Mouse (Mus musculus) lung, postnatal 10 days (tissue): ENCODE data around the gene Nags.
A peak's percentile ranks its signal among the peaks of the same experiment; 100 is the strongest.
"Not testable (repeated sequence)": the region's sequence is repeated elsewhere in the genome, so short reads cannot be mapped to it uniquely, and the experiment has no call there.

Experiments
- DNase-seq: peaks from one replicate; pipeline ENCODE4 v3.0.0; 2021

Gene Nags

DNA sequence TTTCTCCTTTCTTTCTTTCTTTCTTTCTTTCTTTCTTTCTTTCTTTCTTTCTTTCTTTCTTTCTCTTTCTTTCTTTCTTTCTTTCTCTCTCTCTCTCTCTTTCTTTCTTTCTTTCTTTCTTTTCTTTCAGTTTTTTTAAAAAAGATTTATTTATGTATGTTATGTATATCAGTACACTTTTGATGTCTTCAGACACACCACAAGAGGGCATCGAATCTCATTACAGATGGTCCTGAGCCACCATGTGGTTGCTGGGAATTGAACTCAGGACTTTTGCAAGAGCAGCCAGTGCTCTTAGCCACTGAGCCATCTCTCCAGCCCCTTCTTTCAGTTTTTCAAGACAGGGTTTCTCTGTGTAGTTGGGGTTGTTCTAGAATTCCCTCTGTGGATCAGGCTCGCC is 12.7 kb downstream of the Nags start:
- not testable (repeated sequence) for DNase-seq

DNA sequence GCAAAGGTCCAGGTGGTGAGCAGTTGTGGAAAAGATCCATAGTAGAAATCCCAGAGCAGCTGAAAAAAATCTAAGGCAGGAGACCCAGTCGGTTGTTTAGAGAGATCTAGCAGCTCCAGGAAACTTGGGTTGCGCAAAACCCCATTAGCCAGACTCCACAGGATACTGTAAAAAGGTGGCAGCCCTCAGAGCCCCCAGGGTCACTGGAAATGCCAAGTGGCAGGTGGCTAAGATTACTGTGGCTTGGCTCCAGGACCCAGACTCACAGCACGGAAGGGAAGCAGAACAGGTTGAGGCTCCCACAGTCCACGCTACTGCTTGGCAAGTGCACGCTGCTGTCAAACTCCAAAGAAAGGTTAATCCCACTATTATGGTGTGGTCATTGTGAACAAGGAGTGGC is 14.5 kb downstream of the Nags start:
- no peak for DNase-seq

DNA sequence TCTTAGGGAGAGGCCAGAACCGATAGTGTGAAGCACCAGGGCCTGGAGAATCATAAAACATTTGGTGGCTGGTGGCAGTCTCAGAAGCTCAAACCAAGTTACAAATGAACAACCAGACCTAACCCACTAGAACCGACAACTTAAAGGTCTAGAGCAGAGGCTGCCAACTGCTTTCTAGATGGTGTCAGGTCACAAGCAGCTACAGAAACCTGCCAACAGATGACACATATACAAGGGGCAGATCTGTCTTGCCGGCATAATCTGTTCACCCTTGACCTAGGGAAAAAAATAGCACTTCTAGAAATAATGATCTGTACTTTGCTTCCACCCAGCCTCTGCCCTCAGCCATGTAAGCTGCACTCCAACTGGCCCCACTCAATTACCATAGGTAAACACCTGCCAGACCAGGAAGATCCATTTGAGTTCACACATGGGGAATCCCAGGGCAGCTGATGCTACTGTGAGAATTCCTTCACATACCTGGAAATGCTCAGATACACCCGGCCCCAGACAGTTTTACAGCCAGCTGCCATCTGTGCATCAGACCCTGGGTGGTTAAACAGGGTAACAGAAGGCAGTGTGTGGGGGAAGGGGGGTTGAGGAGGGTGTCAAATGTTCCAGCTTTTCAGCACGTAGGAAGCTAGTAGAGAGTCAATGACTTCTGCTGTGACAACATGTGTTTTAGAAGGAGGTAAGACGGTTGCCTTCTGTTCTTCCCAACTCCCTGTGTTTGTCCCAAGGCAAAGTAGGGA is 20.8 kb downstream of the Nags start:
- DNase-seq: no peak

DNA sequence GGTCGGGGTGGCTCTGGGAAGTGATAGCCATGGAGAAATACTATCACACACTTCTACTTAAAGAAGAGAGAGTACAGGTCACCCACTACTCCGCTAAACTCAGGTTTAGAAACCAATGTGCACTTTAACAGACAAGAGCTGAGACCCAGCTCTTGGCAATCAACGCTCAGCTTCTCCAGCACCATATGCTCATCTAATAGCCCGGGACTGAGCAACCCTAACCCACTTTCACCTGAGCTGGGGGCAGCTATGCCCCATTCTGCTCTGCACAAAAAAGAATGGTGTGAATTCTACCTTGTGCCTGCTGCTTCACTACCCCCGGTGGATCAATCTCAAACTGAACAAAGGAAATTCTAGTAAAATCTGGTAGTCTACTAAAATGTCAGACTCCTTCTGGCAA is 22.2 kb downstream of the Nags start:
- DNase-seq: no peak

DNA sequence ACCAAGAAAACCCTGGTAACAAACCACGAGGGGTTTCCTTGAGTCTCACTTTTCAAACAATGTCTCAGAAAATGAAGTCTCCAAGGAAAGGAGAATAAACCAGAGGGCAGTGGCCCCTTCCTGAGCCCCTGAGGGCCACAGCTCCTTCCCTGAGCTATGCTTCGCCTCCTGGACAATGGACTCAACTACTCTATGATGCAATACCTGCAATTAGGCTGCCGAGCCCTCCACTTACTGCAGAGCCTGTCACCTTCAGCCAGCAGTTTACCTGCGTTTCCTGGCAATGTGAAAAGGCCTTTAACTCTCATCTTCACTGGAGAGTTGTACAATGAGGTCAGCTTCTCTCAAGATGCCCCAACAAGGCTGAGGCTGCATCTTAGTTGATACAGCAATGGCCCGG is 23.4 kb downstream of the Nags start:
- no peak for DNase-seq

DNA sequence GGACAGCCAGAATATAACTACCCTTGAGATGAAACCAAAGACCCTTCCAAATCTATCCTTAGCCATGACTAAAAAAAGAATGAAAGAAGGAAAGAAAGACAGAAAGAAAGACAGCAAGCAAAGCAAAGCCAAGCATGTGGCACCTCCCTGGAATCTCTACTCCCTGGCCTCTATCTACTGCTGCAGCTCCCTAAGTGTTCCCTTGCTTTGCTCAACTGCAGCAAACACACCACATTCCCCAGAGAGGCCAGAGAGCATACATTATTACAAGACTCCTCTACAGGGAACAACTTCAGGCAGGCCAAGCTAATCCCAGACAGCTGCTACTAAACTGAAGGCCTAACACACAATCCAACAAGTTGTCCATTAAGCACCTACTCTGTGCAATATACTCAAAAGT is 34.5 kb downstream of the Nags start:
- no peak for DNase-seq

DNA sequence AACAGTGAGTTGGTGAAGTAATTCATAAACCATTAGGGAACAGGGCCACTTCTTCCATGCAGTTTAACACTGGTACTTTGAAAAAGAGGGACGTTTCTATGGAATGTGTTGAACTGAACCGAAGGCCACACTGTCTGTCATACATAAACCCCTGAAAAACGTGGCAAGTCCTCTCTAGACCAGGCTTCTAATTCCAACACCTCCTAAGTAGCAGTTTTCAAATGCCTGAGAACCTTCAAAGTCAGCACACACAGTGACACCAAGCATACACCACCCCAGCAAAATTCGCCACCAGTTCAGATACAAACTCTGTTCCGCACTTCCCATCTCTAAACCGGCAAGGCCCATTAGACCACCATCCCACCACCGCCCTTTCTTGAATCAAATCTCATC is 38.9 kb downstream of the Nags start:
- DNase-seq: no peak

DNA sequence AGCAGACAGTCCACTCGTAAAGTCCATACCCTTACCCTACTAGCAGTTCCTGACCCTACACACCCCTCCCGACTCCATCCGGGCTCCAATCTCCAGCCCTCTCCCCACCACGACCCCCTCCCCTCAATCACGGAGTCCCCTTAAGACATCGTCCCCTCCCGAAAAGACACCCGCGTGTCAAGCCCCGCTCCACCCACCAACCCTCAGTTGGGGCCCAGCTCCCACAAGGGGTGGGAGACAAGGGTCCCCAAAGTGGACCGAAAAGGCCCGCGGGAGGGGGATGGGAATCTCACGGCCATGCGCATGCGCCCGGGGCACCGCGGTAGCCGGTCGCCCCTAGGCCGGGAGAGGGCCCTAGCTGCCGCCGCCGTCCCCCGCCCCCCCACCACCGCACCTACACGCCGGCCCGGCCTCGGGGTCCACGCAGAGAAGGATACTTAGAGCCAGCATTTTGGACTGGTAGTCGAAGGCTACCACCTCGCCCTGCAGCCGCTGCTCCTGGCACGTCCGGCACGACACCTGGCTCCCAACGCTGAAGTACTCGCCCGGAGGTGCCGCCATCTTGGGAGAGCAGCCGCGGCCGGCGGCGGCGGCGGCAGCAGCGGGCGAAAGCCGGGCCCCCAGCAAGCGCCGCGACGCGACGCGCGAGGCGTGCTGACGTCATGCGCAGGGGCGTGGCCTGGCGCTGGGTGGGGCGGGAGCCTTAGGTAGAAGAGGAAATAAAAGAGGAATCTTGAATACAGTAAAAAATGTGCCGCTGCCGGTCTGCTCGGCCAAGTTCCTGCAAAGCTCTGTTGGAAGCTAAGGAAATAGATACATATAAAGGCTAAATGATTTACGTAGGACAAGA is 39.6 kb downstream of the Nags start, which contains the start of gene Lsm12:
TSS of gene Lsm12 (minus strand) at position 651 of the 850 bp plus-strand sequence.
- DNase-seq: peak; percentile 98

DNA sequence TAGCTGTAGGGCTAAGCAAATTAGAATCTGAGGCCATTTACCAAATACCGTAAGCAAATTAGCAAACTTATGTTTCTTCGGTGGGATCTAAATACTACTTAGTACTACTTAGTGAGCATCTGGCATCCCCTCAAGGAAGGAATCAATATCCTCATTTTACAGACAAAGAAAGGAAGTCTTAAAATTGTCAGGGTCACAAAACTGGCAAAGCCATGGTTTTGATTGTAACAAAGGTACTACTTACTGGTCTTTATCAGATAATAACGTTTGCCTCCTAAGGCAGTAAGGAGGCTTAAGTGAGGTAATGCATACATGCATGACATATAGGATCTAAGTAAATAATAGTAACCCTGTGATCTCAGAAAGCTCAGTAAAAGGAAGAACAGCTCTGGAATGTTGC is 40.4 kb downstream of the Nags start:
- no peak for DNase-seq

DNA sequence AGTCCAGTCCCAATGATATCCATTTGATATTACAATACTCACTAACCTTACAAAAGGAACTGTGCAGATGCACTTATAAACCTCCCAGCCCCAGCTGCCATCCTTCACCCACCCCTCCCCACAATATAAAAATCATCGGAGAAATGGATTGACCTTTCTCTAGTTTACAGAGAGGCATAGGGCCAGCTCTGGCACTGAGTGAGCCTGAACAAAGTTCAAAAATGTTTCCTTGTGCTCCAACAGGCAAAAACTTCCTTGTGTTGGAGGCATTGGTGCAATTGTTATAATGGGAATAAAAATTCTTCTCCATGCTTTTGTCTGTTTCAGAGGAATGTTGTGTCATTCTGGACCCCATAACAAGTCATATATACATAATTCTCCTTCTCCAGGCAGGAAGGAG is 40.9 kb downstream of the Nags start:
- no peak for DNase-seq

DNA sequence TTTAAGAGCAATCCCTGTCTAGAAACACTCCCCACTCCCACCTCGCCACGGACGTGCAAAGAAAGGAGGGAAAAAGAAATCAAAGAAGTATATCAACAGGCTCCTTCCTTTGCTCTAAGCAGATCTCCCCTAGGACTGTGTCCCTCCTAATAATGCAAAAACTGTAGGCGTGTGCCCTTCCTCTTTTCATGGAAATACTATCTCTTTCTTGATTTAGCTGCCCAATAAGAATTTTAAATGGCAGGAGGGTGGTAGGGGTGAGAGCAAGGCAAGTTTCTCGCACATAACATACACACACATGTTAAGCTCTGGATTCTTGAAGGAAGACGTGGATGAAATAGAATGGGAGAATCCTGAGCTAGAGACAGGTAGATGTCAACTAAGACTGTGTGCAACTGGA is 43.7 kb downstream of the Nags start:
- no peak for DNase-seq

DNA sequence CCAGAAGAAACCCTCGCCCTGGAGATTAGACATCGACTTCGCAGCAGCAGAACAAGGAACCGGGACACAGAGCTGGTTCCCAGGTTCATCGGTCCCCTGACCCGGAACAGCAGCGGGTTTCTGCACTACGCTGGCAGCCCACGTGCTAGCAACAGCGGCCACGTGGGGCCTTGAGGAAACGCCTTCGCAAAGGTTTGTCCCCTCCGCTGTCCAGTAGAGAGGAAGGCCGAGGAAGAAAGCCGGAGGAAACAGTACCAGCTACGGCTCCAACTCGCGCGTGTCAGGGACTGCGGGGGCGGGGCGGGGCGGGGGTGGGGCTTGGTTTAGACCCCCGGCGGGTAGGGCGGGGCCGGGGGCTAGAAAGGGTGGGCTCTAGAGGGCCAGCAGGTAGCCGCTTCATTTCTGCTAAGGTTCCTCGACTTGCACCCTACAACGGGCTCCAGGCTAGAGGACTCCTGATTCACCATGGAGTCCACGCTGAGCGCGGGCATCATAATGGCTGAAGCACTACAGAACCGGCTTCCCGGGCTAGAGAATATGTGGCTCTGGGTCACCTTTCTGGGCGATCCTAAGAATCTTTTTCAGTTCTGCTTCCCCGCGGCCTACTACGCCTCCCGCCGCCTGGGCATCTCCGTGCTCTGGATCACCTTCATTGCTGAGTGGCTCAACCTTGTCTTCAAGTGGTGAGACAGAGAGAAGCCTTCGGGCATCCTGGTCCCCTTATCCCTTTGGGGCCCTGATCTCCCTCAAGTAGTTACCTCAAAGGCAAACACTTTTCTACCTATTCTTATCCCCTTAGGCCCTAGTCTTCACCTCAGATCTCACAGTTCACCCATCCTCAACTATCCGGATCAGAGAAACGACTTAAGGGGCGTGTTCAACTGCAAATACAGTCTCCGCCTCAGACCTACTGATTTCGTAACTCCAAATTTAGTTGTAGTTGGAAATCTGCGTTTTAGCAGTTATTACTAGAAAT is 44.4 kb downstream of the Nags start, which contains the start of gene G6pc3:
TSS of gene G6pc3 (plus strand) at position 160 of the 976 bp plus-strand sequence.
- DNase-seq: peak; percentile 94

DNA sequence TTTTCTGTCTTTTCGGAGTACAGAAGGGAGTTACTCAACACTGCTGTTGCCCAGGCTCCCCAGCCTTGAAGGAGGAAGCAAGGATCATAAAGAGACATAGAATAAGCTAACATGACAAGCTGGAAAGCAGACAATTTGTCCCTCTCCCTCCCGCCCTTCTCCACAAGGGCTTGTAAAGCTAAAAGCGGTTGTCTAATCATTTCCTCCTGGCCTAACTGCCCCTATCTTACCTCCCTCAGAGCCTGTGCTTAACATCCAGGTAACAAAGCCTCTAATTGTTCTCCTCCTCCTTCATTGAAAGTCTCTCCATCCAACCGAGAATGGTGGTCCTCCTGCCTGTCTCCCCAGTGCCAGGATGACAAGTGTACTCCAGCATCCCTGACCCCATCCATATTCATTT is 45.5 kb downstream of the Nags start:
- DNase-seq: no peak

DNA sequence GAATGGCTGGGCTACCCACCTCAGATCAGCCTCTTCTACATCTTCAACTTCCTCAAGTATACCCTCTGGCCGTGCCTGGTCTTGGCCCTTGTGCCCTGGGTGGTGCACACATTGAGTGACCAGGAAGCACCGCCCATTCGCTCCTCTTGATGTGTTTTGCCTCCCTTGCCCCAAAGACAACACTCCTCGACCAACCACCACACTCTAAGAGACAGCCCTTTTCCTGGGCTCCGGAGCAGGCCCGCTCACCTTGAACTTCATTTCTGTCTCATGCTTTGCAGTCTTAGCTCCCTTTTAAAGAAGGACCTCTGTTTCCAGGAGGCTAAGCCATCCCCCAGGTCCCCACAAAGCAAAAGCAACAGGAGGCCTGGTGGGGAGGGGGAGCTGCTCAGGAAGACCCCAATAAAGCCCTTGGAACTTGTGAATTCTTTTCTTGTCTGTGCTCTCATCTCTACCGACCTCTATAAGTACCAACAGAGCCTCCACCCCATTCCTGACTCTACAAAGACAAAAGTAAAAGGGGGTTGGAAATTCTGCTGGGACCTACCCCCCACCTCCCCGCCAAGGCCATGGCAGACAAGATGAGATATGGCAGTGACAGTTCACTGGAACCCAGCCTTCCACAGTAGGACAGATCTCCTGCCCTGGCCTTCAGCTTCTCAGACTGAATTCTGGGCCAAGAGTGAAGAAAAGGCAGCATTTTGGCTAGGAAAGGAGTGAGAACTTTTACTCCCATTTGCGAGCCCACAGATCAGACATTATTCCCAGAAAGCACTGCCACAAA is 48.5 kb downstream of the Nags start:
- DNase-seq: no peak

DNA sequence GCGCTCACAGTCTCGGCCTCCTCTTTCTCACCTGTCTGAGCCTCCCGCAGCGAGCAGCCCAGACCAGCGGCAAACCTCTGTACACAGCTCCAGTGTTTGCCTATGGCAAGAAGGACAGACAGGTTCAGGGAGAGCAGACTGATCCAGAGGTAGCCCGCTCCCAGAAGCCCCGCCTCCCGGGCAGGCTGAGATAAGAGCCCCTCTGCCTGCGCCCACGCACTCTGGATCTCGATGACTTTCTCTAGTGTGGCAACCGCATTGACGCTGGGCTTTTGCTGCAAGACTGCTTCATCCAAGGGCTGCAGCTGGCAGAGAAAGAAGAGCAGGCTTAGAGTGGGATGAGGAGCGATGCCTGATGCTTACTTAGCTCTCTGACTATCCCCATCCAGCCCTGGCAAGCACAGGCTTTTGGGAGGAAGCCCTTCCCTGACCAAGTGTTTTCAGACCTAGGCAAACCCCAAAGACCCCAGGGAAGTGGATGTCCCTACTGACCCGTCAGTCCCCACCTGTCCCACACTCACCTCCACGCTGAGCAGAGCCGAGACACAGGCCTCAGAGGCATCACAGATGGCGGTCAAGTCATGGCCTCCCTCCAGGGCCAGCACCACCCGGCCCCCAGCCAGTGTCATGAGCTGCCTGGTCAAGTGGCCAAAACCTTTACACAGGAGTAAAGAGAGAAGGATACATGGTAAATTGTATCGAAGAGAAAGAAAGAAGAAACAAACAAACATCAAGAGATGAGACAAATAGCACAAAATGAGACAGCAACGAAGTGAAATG is 50.9 kb downstream of the Nags start:
- DNase-seq: no peak

DNA sequence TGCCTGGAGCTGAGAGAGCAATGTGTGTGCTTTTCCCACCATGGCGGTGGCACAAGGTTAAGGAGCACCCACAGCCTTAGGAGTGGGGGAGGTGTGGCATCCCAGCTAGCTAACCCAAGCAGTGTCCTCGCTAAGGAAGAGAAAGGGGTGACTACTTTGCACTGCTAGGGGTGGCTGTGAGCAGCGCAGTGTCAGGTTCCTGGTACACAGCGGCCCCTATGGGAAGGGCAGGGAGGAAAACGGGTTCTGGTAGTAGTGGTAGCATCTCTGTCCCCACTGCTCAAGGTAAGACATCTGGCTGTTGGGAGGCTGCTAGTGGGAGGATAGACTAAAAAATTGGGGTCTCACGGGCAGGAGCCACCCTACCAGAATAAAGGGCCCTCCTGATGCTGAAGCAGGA is 52.9 kb downstream of the Nags start:
- DNase-seq: peak; percentile 1
